10 mouse cellular contexts compared by ENCODE assay signal in genomic region chr4:132180710-132181109, GRCm38 (mm10). TPM values are rescaled to one million over a fixed set of nuclear protein-coding genes. Genes with fewer than 3 reads are reported as not detected.
A peak's percentile ranks its signal among the peaks of the same experiment; 100 is the strongest.
DNase-seq lines count a peak whose midpoint lies in the region; ATAC-seq and TF ChIP-seq lines count a peak whose summit lies in the region.
"Had no signal": no experiment of that assay in that cellular context is flagged by ENCODE, and none has a peak within 500 bp of the region (broad histone marks: within the 10 kb centered on the region; RNA-seq: fewer than 3 reads in every experiment).

No protein-coding gene starts in this region.

- dilution Hi-C loops in CH12.LX (cut with MboI; ENCODE audit: extremely low pct_ligation_motif_present, extremely low pct_unique_long_range_greater_than_20kb, low sequenced_read_pairs), result no loop called here

- 81% methylated on average over 9 of the region's 9 CpGs for WGBS in kidney, postnatal 0 days

- no peaks in the 10 kb centered on the region for H3K4me1 ChIP-seq in kidney, postnatal 0 days (replicated peaks; ENCODE audit: insufficient read depth, low read length)
- H3K4me1 ChIP-seq in CH12.LX (ENCODE audit: control insufficient read depth in 1 of 2, insufficient read depth in 2 of 2), result peaks cover 10 to 71% of the 10 kb centered on the region in 2 experiments
- H3K4me1 ChIP-seq: embryonic facial prominence, embryonic 15.5 days; neural tube, embryonic 12.5 days had no signal

- no peak overlapping the region for H3K27ac ChIP-seq in kidney, postnatal 0 days
- H3K27ac ChIP-seq in CH12.LX (ENCODE audit: insufficient read depth, low read depth), result no peak overlapping the region
- H3K27ac ChIP-seq: embryonic facial prominence, embryonic 15.5 days; neural tube, embryonic 12.5 days had no signal

- in situ Hi-C loops in CH12.LX (cut with MboI; ENCODE audit: low pct_ligation_motif_present, low pct_unique_long_range_greater_than_20kb, low sequenced_read_pairs), result loop anchor here (5.0 to 25.0 kb wide), 2 partner anchors 87 to 232 kb away; partner anchors contain the start of gene Phactr4

- H3K4me2 ChIP-seq in kidney, postnatal 0 days (ENCODE audit: low read length), result no peak overlapping the region
- H3K4me2 ChIP-seq in CH12.LX (ENCODE audit: insufficient read depth, low read depth, poor library complexity, severe bottlenecking), result no peak overlapping the region
- H3K4me2 ChIP-seq: embryonic facial prominence, embryonic 15.5 days; neural tube, embryonic 12.5 days had no signal

- DNase-seq in adrenal gland, adult (ENCODE audit: inconsistent age in 2 of 2, low spot score in 1 of 2), result peak; percentile 35 to 70
- no peak for DNase-seq in adrenal gland, adult 8-10 months
- peak; percentile 39 for DNase-seq in kidney, postnatal 0 days (ENCODE audit: low spot score)
- DNase-seq in kidney, adult 11 months, result no peak
- DNase-seq in CH12.LX (ENCODE audit: extremely low read depth), result no peak
- DNase-seq in cerebellum, adult 9-10 months, result peak; percentile 63
- DNase-seq in lung, postnatal 25 days (ENCODE audit: low spot score), result peak; percentile 26
- no peak for DNase-seq in Muller cell, postnatal 12 days (ENCODE audit: inconsistent ontology term)

- H3K9me3 ChIP-seq in kidney, postnatal 0 days (replicated peaks; ENCODE audit: low read length), result no peaks in the 10 kb centered on the region
- no peaks in the 10 kb centered on the region for H3K9me3 ChIP-seq in CH12.LX (replicated peaks; ENCODE audit: low read length)
- H3K9me3 ChIP-seq: embryonic facial prominence, embryonic 15.5 days; neural tube, embryonic 12.5 days had no signal

- peaks cover 16% of the 10 kb centered on the region; the same call in 1 of the 2 replicates for H3K36me3 ChIP-seq in kidney, postnatal 0 days (ENCODE audit: insufficient read depth, low read length)
- H3K36me3 ChIP-seq in CH12.LX (replicated peaks in 1 of 2; ENCODE audit: control insufficient read depth in 1 of 2, insufficient read depth in 1 of 2, low read length in 1 of 2), result peaks cover 9 to 36% of the 10 kb centered on the region in 2 experiments

- TF ChIP-seq CTCF in kidney, postnatal 0 days (IDR thresholded peaks at IDR 0.05; ENCODE audit: low read depth), result peak; percentile 55
- peak in 1 of 2 experiments; percentile 35; a peak in 2 of 4 replicates for TF ChIP-seq CTCF in CH12.LX (conservative IDR thresholded peaks at IDR 0.05 in 1 of 2, IDR thresholded peaks at IDR 0.05 in 1 of 2; ENCODE audit: low read depth in 2 of 2, low read length in 2 of 2)

- peak; percentile 11 for TF ChIP-seq RAD21 in CH12.LX (IDR thresholded peaks at IDR 0.05; ENCODE audit: low read depth, low read length)

- no peak overlapping the region for H3K9ac ChIP-seq in kidney, postnatal 0 days (ENCODE audit: low read depth, low read length)
- no peak overlapping the region for H3K9ac ChIP-seq in CH12.LX (ENCODE audit: insufficient read depth, low read depth)
- H3K9ac ChIP-seq: embryonic facial prominence, embryonic 15.5 days; neural tube, embryonic 12.5 days had no signal

- H3K27me3 ChIP-seq in kidney, postnatal 0 days (ENCODE audit: insufficient read depth, low read length), result no peaks in the 10 kb centered on the region
- H3K27me3 ChIP-seq in CH12.LX (replicated peaks), result peaks cover 1% of the 10 kb centered on the region
- H3K27me3 ChIP-seq: embryonic facial prominence, embryonic 15.5 days; neural tube, embryonic 12.5 days had no signal

- no peak for ATAC-seq in kidney, postnatal 0 days (replicated peaks; ENCODE audit: low FRiP score, low read depth)

- no peak for TF ChIP-seq EP300 in CH12.LX (IDR thresholded peaks at IDR 0.05; ENCODE audit: low read length)

- no peak overlapping the region for H3K4me3 ChIP-seq in kidney, postnatal 0 days (replicated peaks; ENCODE audit: low read depth, low read length)
- H3K4me3 ChIP-seq in CH12.LX (replicated peaks in 1 of 3; ENCODE audit: low read depth in 2 of 3, low read length in 2 of 3, poor library complexity in 1 of 3), result no peak overlapping the region
- H3K4me3 ChIP-seq: embryonic facial prominence, embryonic 15.5 days; neural tube, embryonic 12.5 days had no signal

- no peak for TF ChIP-seq POLR2A in CH12.LX (IDR thresholded peaks at IDR 0.05; ENCODE audit: low read depth, low read length)

- peaks cover 14% of the 10 kb centered on the region; the same call in 1 of the 2 replicates for H3K79me2 ChIP-seq in CH12.LX (replicated peaks; ENCODE audit: control insufficient read depth, extremely low read depth, insufficient read depth, poor library complexity, severe bottlenecking)

TF ChIP-seq in CH12.LX, 34 proteins besides CTCF, POLR2A, EP300 and RAD21:
- TF ChIP-seq SIN3A (IDR thresholded peaks at IDR 0.05; ENCODE audit: low read length), result no peak
- no peak for TF ChIP-seq PAX5 (IDR thresholded peaks at IDR 0.05; ENCODE audit: low read length)
TF ChIP-seq in CH12.LX: peak in this region for 0.

RNA-seq across cellular contexts. Expression of gene Ythdf2, which starts 31.4 kb away (rescaled TPM):
- total RNA-seq in adrenal gland, adult 8-10 months (2022), result 10 to 100 TPM; 48.1 to 62.4 (median 55.0) TPM
- 87.7 and 89.4 TPM in 2 replicates for polyA plus RNA-seq in kidney, postnatal 0 days (2015; fragmentation: Nextera tagmentation; extraction: Ambion mirVana)
- total RNA-seq in CH12.LX (2012; rRNA removed) (51.6 and 63.8 TPM in 2 replicates), CH12.LX (2014; rRNA removed) (53.3 and 56.5 TPM in 2 replicates)
- 78.3 and 79.4 TPM in 2 replicates for polyA plus RNA-seq in CH12.LX (2012; ENCODE audit: insufficient read length, low read depth)

RNA-seq across cellular contexts. Expression of gene Oprd1, which starts 36.4 kb away (rescaled TPM):
- total RNA-seq in adrenal gland, adult 8-10 months (2022), result 1 to 10 TPM in 2 of 4 experiments, under 1 TPM in 2; 0.70 to 1.4 (median 0.93) TPM
- 0.03 and 0.05 TPM in 2 replicates for polyA plus RNA-seq in kidney, postnatal 0 days (2015; fragmentation: Nextera tagmentation; extraction: Ambion mirVana)
- total RNA-seq in CH12.LX (2012; rRNA removed) (not detected in 2 replicates), CH12.LX (2014; rRNA removed) (not detected in 2 replicates)
- polyA plus RNA-seq in CH12.LX (2012; ENCODE audit: insufficient read length, low read depth), result not detected in 2 replicates

Comparison
In these comparisons a context has a peak if more than half of its experiments do, and no peak if none do; other contexts are left out.
1. DNase-seq: peak in adrenal gland, adult (2 of 2), kidney, postnatal 0 days (single experiment), cerebellum, adult 9-10 months (single experiment) and lung, postnatal 25 days (single experiment); none in adrenal gland, adult 8-10 months (single experiment), kidney, adult 11 months (single experiment), CH12.LX (single experiment) and Muller cell, postnatal 12 days (single experiment).